Mouse (Mus musculus) heart, postnatal 0 days (tissue): ENCODE results near the gene Tmem50b.

Experiments
- CTCF ChIP-seq: IDR thresholded peaks from 2 replicates; pipeline ENCODE4 v1.5.1; 2016; ENCODE audit warnings: antibody characterized with exemption, control low read depth, low read depth
- EP300 ChIP-seq: IDR thresholded peaks from 2 replicates; pipeline ENCODE4 v1.6.1; 2016; ENCODE audit warnings: antibody characterized with exemption, low read depth

DNA sequence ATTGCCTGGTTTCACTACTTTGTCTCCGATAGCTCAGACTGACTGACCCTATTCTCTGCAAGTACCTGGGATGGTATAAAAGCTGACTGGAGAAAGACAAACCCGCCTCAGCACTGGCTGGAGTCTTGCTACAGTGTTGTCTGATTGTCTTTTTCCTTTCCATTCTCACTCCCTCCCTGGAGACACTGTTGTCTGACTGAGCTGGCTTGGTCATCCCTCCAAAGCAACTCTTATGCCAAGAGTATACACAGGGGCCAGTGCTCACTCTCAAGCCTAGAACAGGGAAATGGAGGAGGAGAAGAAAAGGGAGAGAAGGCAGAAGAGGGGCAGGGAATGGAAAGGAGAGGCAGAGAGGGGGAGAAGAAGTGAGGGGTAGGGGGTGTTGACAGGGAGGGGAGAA, 65.2 kb downstream of the Tmem50b start:
- TF ChIP-seq CTCF (no peak), EP300 (no peak)
